Mouse (Mus musculus): ENCODE data around the gene Exoc6b.

DNA sequence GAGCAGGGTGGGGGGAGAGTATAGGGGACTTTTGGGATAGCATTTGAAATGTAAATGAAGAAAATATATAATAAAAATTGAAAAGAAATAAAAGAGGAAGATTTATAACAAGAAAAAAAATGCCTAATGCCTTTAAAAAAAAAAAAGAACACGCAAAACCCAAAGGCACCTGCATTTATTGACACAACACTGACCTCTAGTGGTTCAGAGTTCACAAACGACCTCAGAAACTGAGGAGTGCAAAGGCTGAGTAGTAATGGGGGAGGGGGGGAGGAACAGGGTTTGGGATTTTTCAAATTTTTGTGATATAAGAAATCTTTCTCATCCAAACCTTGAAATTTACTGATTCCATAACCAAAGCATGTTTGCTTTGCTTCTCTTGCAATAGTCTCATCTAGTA lies 156.9 kb downstream of the Exoc6b start:
- TF ChIP-seq POLR2A (IDR thresholded peaks at IDR 0.05; ENCODE audit: borderline replicate concordance, control insufficient read depth, low read depth, low read length) = no peak
- TF ChIP-seq CTCF (IDR thresholded peaks at IDR 0.05; ENCODE audit: control insufficient read depth, insufficient read depth, low read length) = no peak

Measured in bone marrow, adult 2 months (tissue).